Mouse (Mus musculus): Measurements from ENCODE around the gene Pacs2.

Gene Pacs2

DNA sequence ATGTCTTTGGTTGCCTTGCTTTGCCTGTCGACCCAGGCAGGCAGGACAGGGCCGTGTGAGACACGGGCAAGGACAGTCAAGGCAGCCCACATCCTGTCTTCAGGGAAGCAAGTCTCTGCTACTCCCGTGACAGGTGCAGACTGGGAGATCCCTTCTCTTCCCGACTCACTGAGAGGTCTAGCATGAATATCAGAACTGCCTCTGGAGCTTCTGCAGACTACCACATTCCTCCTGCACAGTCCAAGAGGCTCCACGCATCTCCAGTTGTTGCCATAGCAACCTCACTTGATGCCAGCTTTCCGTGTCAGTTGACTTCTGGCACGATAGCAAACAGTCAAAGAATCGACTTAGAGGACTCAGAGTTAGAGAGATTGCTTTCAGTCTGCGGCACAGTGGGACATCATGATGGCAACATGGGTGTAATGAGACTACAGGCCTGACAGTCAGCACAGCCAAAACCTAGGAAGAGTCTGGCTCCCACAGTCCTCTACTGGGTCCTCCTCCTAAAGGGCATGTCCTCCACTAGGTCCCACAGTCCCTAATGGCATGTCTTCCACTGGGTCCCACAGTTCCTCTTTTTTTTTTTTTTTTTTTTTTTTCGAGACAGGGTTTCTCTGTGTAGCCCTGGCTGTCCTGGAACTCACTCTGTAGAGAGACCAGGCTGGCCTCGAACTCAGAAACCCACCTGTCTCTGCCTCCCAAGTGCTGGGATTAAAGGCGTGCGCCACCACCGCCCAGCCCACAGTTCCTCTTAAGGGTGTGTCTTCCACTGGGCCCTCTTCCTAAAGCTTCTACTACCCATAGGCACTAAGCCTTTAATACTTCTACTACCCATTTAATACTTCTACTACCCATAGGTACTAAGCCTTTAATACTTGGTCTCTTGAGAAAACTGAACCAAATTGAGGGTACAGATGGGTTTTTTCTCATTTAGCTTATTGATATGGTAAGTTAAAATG lies 27.5 kb downstream of the Pacs2 start:
- DNase-seq (ENCODE audit: low spot score in 2 of 2) = peak in 1 of 2 experiments; percentile 31

DNA sequence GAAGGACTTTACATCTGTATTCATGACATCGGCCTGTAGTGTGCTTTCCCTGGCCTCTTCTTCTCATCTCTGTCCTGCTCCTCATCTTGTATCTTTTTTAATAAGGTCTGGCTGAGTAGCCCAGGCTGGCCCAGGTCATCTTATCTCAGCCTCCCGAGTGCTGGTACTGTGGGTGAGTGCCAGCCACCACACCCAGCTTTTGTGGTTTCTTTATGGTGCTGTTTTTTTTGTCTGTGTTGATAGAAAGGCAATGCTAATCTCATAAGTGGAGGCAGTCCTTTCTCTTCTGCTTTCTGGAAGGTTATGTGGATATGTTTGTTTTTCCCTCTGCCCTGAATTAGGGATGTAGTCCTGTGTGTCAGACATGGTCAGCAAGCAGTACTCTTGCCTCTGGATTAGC lies 28.2 kb downstream of the Pacs2 start:
- DNase-seq (ENCODE audit: low spot score in 2 of 2) = no peak

DNA sequence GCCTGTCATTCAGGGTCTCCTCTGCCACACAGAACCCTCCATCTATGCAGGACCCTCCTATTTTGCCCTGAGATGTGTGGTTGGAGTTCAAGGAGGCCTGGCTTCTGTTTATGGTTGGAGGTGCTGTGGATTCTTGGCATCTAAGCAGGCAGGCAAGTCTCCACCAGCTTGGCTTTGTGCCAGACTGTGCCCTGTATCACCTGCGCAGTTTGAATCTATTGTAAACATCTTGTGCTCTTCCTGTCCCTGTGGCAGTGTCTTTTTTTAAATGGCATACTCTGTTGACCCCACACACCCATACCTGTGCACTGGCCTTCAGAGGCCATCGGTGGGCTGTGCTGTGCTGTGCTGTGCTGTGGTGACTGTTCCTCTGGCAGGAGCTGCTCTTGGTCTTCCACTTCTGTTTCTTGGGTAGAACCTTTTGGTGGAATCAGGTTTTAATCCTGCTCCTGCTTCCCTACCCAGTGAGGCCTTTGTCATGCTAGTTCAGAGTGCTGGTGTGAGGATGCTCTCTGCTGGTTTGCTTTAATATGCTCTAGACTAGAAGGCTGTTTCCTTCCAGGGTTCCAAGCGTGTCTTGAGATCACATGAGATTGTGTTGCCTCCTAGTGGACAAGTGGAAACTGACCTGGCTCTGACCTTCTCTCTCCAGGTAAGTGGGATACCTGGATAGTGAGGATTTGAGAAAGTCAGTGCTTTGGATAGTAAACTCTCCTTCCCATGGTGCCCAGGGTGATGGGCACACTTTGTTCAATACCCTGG lies 30.8 kb downstream of the Pacs2 start:
- DNase-seq (ENCODE audit: low spot score in 2 of 2) = peak in 1 of 2 experiments; percentile 31

DNA sequence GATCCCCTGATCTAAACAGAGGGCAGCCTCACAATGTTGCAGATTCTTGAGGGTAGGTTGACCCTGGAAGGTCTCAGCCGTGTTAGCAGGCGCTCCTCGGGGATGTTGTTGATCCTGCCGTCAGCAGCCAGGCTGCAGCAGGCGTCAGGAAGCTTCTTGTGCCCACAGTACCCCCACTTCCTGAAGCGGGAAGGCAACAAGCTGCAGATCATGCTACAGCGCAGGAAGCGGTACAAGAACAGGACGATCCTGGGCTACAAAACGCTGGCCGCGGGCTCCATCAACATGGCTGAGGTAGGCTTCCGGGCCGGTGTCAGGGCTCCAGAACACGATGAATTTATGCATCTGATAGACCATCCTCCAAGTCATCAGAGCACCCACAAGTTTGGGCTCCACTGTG lies 32.6 kb downstream of the Pacs2 start:
- no peak for DNase-seq (ENCODE audit: low spot score in 2 of 2)

DNA sequence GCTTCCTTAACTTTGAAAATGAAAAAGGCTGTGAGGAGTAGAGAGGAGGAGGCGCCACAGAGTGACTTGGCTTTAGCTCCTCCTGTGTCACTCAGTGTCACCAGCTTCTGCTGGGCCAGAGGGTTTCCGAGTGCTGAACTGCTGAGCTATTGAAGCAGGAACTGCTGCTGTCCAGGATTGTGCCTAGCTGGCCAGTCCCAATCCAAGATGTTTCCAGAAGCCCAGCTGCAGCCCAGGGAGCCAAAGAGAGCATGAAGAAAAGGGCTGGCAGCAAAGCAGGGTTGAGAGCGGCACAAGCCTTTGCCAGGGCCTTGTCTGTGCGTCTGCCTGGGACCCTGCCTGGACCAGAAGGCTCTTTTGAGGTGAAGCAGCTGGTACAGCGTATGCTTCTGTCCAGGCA lies 33.8 kb downstream of the Pacs2 start:
- DNase-seq (ENCODE audit: low spot score in 2 of 2) = no peak

DNA sequence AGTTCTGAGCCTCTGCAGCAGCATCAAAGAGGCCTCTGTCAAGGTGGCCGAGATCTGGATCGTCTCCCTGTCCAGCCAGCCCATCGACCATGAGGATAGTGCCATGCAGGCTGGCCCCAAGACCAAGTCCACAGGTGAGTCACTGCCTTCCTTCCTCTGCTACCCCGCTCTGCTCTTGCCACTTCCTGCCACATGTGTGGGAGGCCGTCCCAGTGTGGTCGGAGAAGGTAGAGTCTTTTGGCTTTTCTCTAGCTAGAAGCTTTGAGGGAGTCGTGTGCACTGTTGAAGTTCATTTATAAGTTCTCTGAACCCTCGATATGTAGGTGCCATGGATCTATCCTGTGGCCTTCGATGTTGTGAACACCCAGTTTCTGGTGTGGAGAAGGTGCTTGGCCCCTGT lies 35.5 kb downstream of the Pacs2 start:
- DNase-seq (ENCODE audit: low spot score in 2 of 2) = no peak

DNA sequence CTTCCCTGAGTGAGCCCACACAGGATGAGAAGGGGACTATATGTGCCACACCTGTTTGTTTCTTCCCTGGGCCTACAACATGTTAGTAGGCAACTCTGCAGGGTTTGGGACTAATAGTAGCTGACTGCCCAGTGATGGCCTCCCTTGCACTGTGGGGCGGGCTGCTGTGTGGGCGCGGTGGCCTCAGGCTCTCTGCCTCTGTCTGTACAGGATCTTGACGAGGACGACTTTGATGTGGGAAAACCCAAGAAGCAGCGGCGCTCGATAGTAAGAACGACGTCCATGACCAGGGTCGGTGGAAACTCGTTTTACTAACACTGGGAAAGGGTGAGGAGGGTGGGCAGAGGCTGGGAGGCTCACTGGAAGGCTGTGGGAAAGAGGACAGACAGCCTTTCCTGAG lies 36.4 kb downstream of the Pacs2 start:
- DNase-seq (ENCODE audit: low spot score in 2 of 2) = no peak

DNA sequence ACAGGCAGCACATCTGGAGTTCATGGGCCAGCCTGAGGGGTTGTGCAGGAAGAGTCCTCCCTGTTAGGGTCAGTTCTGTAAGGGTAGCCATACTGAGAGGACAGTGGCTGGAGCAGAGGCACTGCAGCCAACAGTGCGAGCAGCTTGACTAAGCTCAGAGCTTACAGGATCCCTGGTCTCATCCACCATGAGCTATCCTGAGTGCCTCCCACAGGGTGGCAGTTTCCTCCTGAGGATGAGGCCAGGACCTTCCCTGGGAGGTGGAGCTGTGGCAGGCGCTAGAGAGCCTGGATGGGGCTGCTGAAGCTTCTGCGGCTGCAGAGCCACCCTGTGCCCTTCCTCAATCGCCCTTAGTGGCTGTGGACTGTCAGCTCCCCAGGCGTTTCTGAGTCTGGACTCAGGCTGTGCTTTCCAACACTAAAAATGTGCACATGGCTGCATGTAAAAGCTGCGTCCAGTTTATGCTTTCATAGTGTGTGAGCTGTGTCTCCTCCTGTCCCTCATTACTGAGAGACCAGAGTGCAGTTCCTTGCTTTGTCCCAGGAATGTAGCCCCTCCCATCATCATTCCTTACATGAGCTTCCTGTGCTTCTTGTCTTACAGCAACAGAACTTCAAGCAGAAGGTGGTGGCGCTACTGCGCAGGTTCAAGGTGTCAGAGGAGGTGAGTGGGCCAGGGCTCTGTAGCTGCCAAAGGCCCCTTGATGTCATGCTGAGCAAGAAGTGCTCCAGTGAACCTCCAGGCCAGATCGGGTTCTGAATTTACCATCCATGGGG lies 37.5 kb downstream of the Pacs2 start:
- no peak for DNase-seq (ENCODE audit: low spot score in 2 of 2)

DNA sequence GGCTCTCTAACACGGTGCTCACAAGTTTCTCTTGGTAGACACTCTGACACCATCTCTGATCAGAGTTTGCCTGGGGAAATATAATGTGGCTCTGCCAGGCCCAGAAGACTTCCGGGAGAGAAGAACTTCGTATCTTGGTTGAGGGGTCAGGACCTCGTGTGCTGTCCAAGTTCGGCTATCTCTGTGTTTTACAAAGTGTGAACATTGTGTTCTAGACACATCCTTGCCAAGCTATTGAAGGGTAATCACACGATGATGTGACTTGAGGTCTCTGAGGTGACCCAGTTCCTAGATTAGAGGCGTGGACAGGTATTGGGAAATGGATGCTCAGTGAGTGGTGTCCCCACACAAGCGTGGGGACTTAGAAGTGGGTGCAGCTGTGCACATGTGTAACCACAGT lies 41.8 kb downstream of the Pacs2 start:
- DNase-seq (ENCODE audit: low spot score in 2 of 2) = no peak

DNA sequence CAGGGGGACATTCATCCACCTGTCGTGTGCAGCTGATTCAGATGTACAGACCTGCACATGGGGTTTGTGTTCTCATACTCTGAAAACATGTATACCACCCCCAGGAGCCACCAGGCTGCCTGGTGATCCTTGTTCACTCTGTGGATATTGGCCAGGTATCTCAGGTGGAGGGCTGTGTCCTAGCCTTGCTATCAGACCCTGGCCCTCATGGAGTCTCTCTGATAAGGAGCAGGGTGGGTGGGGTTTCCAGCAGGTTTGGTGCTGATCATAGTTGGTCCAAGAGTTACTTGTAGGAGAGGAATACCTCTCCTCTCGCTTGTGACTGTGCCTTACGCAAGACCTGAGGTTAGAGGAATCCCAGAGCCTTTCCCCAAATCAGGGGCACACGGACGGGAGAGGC lies 45.9 kb downstream of the Pacs2 start:
- no peak for DNase-seq (ENCODE audit: low spot score in 2 of 2)

DNA sequence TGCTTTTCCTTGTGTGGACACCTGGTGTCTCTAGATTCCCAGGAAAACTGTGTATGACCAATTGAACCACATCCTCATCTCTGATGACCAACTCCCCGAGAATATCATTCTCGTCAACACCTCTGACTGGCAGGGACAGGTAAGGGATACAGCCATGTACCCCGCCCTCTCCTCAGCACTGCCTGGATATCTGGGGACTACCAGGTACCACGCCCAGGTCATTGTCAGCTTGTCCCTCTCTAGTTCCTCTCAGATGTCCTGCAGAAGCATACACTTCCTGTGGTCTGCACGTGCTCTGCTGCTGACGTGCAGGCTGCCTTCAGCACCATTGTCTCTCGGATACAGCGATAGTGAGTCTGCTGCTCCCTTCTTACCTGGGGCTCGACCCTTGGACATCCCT lies 47.3 kb downstream of the Pacs2 start:
- DNase-seq (ENCODE audit: low spot score in 2 of 2) = no peak

DNA sequence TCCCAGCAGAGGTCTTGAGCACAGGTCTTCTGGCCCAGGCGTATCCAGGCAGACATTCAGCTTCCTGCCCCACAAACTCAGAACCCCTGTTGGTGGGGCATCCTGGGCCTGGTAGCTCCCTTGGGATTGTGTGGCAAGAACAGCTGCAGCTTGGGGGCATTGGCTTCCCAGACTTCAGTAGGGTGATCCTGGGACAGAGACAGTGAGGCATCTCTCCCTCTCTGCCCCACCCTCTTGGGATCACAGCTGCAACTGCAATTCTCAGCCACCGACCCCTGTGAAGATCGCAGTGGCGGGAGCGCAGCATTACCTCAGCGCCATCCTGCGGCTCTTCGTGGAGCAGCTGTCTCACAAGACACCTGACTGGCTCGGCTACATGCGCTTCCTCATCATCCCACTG lies 47.9 kb downstream of the Pacs2 start:
- DNase-seq (ENCODE audit: low spot score in 2 of 2) = no peak

DNA sequence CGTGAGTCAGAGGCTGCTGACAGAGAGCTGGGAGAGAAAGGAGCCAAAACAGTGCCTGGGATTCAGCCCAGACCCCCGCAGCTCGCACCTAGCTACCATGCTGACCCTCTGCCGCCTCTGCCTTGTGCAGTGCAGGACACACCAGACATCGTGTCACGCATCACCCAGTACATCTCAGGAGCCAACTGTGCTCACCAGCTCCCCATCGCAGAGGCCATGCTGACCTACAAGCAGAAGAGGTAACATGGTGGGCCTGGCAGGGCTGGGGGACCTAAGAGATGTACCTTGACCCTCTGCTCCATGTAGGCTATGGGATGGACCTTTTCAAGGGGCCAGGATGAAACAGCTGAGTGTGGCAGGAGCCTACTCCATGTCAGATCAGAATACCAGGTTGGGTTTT lies 49.4 kb downstream of the Pacs2 start:
- DNase-seq (ENCODE audit: low spot score in 2 of 2) = no peak

DNA sequence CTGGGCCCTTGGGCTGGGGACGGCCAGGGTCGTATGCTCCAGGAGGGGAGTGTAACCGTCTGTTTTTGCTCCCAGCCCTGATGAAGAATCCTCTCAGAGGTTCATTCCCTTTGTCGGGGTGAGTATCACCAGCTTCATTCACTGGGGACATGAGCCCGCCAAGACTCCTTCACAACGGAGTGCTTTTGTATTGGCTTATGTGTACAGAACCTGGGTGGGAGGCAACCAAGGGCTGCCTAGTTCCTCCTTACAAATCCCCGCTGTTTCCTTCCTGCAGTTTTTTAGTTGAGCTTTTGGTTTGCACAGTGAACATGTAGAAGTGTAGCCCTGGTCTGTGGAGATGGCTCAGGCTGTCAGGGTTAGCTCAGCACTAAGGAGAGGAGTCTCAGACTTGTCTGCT lies 53.7 kb downstream of the Pacs2 start:
- no peak for DNase-seq (ENCODE audit: low spot score in 2 of 2)

DNA sequence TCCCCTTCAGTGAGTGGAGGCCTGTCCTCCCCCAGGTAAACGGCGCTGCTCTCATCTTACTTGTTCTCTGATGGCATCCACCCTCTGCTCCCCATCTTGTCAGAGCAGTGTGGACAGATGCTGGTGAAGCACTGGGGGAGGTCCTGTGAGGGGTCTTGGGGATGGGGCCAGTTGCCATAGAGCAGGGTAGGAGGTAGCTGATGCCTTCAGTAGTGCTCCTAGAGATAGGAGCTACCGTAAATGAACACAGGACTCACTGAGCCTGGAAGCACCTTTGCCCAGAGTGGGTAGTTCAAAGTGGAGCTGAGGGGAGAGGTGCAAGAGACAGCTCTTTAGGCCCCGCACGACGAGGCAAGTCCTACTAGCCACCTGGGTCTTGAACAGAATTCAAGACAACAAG lies 55.1 kb downstream of the Pacs2 start:
- no peak for DNase-seq (ENCODE audit: low spot score in 2 of 2)

DNA sequence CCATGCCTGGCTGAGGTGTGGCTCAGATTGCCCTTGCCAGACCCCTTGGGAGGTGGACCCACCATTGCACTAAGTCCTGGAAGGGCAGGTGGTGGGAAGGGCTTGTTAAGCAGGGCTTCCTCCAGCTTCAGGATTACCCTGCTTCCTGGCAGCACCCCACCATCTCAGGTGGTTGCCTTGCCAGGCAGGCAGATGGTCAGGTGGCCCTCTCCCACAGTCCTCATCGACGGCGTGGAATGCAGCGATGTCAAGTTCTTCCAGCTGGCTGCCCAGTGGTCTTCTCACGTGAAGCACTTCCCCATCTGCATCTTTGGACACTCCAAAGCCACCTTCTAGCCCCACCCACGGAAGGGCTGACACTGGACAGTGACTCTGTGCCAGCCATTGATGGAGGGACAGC lies 57.0 kb downstream of the Pacs2 start:
- no peak for DNase-seq (ENCODE audit: low spot score in 2 of 2)

DNA sequence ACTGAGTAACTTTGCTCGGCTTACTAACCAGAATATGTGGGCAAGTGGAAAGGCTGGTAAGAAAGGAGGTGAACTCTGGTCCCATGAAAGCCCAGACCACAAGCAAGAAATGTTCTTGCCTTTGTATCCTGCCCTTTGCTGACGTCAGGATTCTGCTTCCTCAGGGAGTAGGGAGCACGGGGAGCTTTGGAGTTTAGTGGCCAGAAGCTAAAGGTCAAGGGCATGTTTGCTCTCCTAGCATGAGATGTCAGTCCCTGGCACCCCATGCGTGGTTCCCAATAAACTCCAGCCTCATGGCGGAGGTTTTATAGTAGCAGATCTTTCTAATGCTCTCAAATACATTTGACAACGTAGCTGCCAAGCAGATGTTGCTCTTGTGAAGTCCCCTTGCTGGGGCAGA lies 57.5 kb downstream of the Pacs2 start:
- no peak for DNase-seq (ENCODE audit: low spot score in 2 of 2)

DNA sequence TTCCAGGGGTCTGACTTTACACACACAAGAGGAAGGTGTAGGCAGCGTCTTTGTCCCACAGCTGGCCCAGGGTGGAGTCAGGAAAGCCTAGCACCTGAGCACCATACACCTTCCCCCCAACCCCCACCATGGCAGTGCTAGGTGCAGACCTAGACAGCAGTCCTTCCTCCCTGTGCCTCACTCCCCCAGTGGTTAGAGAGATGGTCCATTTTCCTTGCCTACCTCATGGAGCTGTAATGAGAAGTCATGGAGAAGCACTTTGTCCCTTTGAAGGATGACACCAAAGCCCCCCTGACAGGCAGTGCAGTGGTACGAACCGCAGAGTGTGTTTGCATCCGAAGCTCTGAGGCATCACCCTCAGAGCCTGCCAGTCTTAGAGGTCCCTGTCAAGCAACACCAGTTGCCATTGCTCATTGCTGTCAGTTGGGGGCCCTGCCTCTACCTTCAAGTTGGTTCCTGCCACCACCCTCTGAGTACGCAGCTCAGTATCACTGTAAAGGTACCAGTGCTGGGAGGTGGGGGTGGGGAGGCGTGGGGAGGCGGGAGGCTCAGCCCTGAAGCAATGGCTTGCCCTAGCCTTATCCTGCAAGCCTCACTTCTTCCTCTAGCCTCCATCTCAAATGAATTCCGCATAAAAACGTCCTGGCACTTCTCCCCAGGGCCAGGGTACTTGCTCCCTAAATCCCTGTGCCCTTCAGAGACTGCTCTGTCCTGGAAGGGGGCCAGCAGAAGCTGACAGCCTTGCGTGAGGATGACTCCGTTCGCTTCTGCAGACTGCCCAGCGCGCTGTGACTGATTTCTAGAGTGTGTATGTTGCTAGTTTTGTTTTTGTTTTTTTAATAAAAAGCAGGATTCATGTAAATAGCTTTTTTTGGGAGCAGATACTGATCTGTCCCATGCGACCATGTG lies 59.4 kb downstream of the Pacs2 start:
- no peak for DNase-seq (ENCODE audit: low spot score in 2 of 2)

DNA sequence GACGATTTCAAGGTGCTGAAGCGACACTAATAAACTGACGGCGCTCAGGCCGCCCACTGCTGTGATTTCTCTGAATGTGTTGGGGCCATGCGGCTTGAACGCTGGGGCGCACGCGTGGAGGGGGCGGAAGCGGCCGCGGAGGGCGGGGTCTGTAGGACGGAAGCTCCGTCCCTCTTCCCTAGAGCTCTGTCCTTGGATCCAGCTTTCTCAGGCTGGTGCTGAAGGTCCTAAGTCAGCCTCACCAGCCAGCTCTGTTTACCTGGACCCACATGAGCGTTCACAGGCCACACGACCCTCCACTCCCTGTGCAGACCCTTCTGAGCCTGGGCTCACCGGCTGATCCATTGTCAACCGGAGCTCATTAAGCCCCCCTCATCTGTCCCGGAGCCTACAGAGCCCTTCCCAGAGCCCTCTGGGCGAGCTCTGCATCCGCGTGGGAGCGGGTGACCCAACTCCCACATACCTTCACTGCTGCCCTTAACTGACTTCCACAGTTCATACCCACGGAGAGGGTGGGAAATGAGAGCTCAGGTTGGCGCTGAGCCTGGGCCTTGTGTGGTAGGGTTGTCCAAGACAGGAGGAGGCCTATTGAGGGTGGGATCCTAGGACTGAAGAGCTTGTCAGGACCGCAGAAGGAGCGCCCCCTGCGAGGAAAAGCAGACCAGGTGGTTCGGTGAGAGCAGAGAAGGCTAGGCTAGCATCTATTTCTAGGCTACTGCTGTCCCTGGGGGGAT lies 60.2 kb downstream of the Pacs2 start, which contains the start of gene Tex22:
Tex22 (plus strand) TSS at position 174 of the 734 bp plus-strand sequence.
- peak; percentile 73 to 77 for DNase-seq (ENCODE audit: low spot score in 2 of 2)

DNA sequence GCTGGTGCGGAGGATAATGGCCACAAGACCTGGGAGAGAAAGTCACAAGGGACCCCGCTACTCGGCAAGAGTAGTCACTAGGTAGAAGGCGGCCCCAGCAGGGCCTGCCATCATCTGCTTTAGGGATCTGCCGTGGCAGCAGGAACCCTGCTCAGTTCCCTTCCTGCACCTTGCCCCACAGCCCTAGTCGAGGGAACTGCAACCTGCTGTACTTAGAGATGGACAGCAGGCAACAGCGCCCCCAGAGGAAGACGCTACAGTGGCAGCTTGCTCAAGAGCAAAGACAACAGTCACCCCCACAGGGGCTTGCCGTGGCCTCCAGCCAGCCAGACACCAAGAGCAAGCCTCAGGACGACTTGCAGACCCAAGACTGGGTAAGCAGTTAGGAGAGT lies 60.8 kb downstream of the Pacs2 start:
- DNase-seq (ENCODE audit: low spot score in 2 of 2) = peak; percentile 72 to 82
